Mouse (Mus musculus) granulocyte monocyte progenitor cell, adult 5-6 weeks (primary cell): ENCODE results near the gene Ccdc142. TPM values are rescaled to one million over a fixed set of nuclear protein-coding genes. Genes with fewer than 3 reads are reported as not detected.
A peak's percentile ranks its signal among the peaks of the same experiment; 100 is the strongest.

Experiments
- ATAC-seq: replicated peaks from 2 replicates; pipeline ENCODE4 v1.8.0; 2016; ENCODE audit warnings: mild to moderate bottlenecking, moderate TSS enrichment, inconsistent platforms; ENCODE audit not compliant: poor library complexity, severe bottlenecking
- total RNA-seq, 2 experiments: library from RNA; stranded (forward) in 1 of 2; stranded (reverse) in 1 of 2; fragments of 200-712, 200-1000 nt in 1 of 2; fragments of >200 nt in 1 of 2; fragmentation: Nextera tagmentation in 1 of 2; gene quantifications; 2 replicates each; pipeline ENCODE4 v1.2.3; 2014 to 2017

Ccdc142 gene
- total RNA-seq, 2 experiments from 2014 or later: 2.5 to 2.8 TPM

DNA sequence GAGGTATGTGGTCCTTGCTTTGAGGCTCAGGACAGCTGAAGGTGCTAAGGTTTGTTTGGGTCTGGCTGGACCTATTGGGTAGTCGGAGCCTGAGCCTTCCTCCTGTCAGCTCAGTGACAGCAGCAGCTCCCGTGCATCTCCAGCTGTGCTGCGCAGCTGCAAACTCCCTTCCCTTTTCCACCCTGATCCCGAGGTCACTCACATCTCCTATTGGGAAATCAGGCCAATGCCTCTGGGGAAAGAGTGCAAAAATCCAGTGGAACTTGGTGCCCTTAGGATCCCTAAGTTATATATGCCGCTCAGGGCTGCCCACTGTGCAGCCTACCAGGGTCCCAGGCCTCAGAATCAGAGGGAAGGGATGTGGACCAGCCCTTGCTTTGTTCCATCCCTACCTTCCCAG lies 17.9 kb upstream of the Ccdc142 start:
- no peak for ATAC-seq

DNA sequence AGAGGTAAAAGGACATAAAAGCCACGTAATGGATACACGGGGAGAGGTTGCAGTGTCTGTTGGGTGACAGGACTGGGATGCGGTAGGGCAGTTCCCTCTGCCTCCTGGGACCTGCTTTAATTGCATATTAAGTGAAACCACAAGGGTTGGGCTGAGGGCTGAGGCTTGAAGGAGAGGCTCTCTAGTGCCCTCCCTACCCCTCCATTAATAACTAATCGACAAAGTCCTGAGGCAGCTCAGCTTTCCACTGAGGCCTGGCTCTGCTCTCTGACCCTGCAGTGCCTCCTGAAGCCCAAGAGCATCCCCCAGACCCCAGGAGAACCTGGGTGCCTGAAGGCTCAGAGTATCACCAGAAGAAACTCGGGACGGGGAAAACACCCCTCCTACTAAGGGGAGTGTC lies 16.9 kb upstream of the Ccdc142 start:
- no peak for ATAC-seq

DNA sequence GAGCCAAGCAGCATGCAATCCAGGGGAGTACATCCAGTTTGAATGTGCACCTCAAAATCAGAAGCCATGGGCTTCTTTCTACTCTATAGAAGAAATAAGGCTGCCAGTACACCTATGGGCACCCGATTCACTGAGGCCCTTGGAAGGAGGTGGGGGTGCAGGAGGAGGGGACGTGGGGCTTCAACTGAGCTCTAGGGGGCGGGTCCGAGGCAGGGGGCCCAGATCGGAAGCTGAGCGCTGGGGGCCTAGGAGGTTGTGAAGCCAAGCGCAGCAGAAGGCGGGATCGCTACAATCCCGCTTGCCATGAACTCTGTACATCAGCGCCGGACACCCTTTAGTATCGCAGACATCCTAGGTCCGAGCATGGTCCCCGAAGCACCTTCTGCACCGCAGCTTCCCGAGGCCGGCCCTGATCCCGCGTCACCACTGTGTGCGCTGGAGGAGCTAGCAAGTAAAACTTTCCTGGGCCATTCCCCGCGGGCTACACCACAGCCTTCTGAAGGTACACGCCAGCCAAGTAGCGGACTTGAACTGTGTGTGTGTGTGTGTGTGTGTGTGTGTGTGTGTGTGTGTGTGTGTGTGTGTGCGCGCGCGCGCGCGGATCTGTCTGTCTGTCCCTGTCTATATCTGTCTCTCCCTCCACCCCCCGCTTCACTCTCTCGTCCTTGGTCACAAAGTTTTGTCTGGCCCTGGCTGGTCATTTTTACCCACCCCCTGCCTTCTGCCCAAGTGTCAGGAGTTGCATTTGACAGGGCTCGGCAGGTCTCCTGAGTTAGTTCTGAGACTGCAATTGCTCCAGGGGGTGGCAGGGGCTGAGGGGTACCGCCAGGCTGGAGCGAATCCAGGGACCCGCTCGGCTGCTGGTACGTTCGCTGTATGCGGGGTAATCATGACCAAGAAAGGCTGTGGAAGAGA lies 15.0 kb upstream of the Ccdc142 start, which contains the start of gene Lbx2:
Lbx2 (plus strand) TSS at position 247 of the 915 bp plus-strand sequence.
- ATAC-seq: peak; percentile 48

DNA sequence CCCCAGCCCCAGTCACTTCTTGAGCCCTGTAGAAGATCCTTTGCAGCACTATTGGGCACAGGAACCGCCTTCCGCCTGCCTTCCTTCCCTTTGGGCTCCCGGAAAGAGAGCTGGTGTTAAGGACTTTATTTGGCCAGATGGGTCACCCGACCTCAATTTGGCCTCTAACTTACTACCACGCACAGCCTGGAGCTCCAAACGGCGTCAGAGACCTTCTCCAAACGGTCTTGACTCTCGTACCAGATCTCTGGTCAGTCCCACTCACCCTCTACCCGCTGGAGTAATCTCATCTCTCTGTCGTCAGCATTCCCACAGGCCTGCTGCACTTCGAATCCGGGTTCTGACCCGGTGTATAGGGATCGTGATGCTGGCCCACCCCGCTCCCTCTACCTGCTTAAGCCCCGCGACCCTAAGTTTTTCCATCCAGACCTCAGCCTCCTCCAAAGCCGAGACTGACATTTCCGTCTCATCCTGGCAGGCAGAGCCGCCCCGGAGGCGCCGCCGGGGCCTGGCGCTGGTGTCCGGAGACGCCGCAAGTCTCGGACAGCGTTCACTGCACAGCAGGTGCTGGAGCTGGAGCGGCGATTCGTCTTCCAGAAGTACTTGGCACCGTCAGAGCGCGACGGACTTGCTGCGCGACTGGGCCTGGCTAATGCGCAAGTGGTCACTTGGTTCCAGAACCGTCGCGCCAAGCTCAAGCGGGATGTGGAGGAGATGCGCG lies 14.0 kb upstream of the Ccdc142 start:
- ATAC-seq: 0 out of 2 replicates have a peak, but pooled peaks have one; percentile 6

DNA sequence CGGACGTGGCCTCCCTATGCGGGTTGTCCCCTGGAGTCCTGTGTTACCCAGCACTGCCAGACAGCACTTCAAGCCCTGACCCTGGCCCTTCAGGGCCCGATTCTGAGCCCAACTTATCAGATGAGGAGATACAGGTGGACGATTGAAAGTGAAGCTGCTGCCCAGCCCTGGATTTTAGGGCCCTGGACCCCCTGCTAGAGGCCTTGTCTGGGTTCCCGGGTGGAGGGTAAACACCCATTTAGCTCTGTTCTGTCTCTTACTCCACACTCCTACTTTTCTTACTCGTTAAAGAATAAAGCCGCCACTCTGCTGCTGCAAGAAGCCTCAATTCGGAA lies 13.5 kb upstream of the Ccdc142 start:
- ATAC-seq: no peak

GRCm38 (mm10) chr6:83092416-83093127 lies 8.8 kb upstream of the Ccdc142 start:
- ATAC-seq: no peak

- no peak for ATAC-seq
Observed at GRCm38 (mm10) chr6:83095968-83096367, 5.4 kb upstream of the Ccdc142 start.

GRCm38 (mm10) chr6:83098411-83098810 lies 3.0 kb upstream of the Ccdc142 start:
- no peak for ATAC-seq

DNA sequence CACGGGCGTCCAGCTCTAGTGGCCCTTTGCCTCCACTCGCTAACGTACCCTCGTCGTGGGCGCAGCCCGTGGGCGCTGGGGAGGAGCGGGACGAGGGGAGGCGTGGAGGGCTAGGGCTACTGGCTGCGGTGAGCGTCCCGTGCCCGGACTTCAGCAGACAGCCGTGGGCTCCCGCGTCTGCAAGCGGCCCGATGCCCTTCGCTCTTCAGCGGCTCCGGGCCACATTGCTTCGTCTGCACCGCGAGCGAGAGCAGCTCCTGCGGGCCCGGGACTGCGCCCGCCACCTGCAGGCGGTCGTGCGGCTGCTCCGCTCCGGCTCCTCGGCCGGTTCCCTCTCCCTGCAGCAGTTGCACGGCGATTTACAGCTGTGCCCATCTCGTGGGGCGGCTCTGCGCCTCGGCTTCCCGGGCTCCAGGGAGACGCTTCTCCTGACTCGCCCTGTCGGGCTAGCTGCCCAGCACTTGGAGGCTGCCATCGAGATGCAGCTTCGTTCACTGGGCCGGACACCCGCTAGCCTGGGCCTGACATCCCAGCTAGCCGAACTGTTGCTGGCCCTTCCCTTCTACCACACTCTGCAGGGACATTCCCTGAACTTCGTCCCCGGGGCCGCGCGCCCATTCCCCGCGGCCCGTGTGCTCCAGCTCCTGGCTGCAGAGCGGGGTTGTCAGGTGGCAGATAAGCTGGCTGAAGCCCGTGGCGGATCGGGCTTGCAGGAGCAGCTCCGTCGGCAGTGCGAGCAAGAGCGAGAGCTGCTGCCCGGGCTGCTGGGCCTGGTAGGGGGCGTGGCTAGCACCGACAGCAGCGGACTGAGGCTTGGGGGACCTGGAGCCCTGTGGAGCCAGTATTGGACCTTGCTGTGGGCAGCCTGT lies 521 bp downstream of the Ccdc142 start:
- ATAC-seq: peak; percentile 74

DNA sequence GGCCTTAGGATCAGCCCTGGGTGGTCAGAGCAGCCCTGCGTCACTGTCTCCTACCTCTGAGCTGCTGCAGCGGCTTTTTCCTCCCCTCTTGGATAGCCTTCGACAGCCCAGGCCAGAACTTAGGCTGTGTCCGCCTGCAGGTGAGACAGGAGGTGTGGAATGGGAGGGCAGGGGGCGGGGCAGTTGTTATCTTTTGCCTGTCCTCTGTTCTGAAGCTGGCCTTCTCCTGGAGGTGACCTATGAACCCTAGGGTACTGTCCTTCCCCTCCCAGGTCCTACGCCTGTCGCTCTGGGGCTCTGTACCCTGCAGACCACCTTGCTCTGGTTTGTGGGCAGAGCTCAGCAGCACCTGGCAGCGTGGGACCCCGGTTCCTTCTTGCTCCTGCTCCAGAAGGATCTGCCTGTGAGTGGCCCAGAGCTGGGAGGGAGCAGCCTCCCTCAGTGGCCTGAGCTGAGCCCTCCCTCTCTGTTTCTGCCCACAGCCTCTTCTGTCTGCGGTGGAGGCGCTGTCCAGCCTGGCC lies 1.8 kb downstream of the Ccdc142 start:
- no peak for ATAC-seq

GRCm38 (mm10) chr6:83104158-83104557 lies 2.8 kb downstream of the Ccdc142 start:
- no peak for ATAC-seq

DNA sequence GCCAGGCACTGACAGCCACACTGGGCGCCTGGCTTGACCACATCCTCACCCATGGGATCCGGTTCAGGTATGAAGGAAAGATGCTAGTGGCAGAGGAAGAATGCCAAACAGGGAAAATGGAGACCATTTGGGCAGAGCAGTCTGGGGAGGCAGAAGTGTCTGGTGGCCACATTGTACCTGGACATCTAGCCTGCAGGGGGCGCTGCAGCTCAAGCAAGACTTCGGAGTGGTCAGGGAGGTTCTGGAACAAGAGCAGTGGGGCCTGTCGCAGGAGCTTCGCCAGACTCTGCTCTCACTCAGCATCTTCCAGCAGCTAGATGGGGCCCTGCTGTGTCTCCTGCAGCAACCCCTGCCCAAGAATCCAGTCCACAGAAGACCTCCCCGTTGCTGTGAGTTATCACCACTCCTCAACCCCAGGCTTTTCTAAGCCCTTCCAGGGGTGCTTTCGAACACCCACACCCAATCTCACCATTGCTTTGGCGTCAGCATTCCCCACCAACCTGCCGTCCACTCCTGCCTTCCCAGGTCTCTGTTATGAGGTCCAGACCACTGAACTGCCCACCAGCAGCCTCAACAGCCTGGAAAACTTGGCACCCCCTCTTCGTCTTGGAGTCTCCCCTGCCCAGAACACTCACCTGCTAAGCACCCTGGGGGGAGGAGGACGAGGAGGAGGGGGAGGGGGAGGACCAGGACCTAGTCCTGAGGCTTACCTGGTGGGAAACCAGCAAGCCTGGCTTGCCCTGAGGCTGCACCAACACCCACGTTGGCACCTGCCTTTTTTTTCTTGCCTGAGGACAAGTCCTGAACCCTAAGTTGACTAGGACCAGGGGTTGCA lies 6.4 kb downstream of the Ccdc142 start:
- peak; percentile 82 for ATAC-seq

- peak; percentile 81 for ATAC-seq
Observed at GRCm38 (mm10) chr6:83108762-83109668, 7.6 kb downstream of the Ccdc142 start, which contains the start of gene Mrpl53. Mrpl53 (plus strand) TSS chr6:83109040.

- no peak for ATAC-seq
Observed at GRCm38 (mm10) chr6:83111510-83112136, 10.2 kb downstream of the Ccdc142 start.

- peak; percentile 91 for ATAC-seq
Observed at GRCm38 (mm10) chr6:83115011-83115671, 13.7 kb downstream of the Ccdc142 start, which contains the start of gene Mogs. Mogs (plus strand) TSS chr6:83115496.

GRCm38 (mm10) chr6:83115682-83116372 lies 14.4 kb downstream of the Ccdc142 start:
- ATAC-seq: peak; percentile 5; the same call in 1 of the 2 replicates
